Mouse (Mus musculus) bone marrow, adult 2 months (tissue): Measurements from ENCODE around the gene Hsd17b11.

Experiments
- CTCF ChIP-seq: fragments of 200-500 bp; IDR thresholded peaks from 2 replicates; pipeline ENCODE4 v1.5.1; 2011; ENCODE audit warnings: low read length, control low read depth; ENCODE audit not compliant: control insufficient read depth, insufficient read depth
- POLR2A ChIP-seq: fragments of 200-500 bp; IDR thresholded peaks from 2 replicates; pipeline ENCODE4 v1.6.1; 2011; ENCODE audit warnings: low read depth, mild to moderate bottlenecking, control low read depth, low read length, borderline replicate concordance; ENCODE audit not compliant: control insufficient read depth

DNA sequence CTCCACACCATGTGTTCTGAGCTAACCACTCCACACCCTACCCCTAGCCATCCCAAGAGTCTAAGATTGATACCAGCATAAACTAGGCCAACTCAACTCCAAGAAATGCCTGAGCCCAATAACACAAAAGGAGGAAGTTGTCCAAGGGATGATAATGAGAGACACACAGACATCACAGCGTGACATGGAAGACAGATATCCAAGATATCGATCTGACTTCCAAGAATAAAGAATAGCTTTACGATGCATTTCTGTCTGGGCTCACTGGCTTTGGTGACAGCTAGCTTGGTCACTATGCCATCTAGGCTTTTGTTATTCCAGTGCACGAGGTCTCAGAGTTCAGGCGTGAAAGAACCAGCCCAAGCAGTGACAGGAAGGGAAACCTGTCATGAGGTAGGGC is 50.7 kb downstream of the Hsd17b11 start:
- TF ChIP-seq POLR2A, result no peak
- no peak for TF ChIP-seq CTCF
